Mouse (Mus musculus) left cerebral cortex, postnatal 25 days (tissue): ENCODE measurements around the gene Syt17. TPM values are rescaled to one million over a fixed set of nuclear protein-coding genes. Genes with fewer than 3 reads are reported as not detected.

Experiments
- DNase-seq, 2 experiments: peaks; one replicate each; pipeline ENCODE4 v3.0.0; 2022; ENCODE audit warnings: low spot score in 2 of 2, mixed read lengths in 1 of 2
- intact Hi-C: fragments of 180-260 bp; cut with DNase I; formaldehyde crosslinking; loops from one replicate; pipeline ENCODE4 v1.15.1; 2025
- total RNA-seq, 2 experiments: library from RNA; stranded (reverse); gene quantifications; 2 replicates each; pipeline ENCODE4 v1.2.3; 2021

Gene Syt17
- total RNA-seq, 2 experiments from 2014 or later: 61.6 to 73.9 TPM

- DNase-seq: no peak
- intact Hi-C loops: no loop called here
These were observed 102.6 kb downstream of the Syt17 start for GRCm38 (mm10) chr7:118345396-118345795.

DNA sequence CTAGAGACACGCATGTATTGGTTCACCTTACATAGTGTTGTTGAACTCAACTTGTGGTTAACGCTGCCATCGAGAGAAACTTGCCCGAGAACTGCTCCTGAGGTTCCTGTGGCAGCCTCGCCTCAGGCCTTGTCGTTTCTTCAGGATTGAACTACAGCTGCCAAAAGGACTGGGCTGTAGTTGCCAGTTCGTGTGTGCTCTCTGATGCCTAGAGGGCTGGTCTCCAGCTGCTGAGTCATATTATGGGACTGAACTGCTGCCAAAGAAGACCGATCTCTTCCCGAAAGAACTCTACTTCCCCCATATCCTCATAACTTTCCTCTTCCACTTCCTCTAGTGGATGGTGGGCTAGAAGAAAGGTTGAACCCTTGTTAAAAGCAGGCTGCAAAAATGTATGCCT, 103.3 kb downstream of the Syt17 start:
- DNase-seq: no peak
- intact Hi-C loops: no loop called here

Other genes starting within 250 kb of the Syt17 start
- gene Smg1, start 204.6 kb downstream of the Syt17 start, total RNA-seq: 10 to 100 TPM; 75.0 to 76.8 TPM
- 1 to 10 TPM; 3.3 to 3.4 TPM for gene Itpripl2, start 43.8 kb upstream of the Syt17 start, total RNA-seq
- 10 to 100 TPM; 33.4 to 37.1 TPM for gene Coq7, start 85.1 kb upstream of the Syt17 start, total RNA-seq
- gene Tmc7, start 136.5 kb upstream of the Syt17 start, total RNA-seq: 10 to 100 TPM; 13.3 to 21.4 TPM
- under 1 TPM; 0.27 to 0.37 TPM for gene Tmc5, start 149.1 kb upstream of the Syt17 start, total RNA-seq